Mouse (Mus musculus) adrenal gland, postnatal 4 days (tissue): Measurements from ENCODE around the gene Ptma. TPM values are rescaled to one million over a fixed set of nuclear protein-coding genes. Genes with fewer than 3 reads are reported as not detected.
A peak's percentile ranks its signal among the peaks of the same experiment; 100 is the strongest.

ENCODE experiments used
- DNase-seq, 2 experiments: peaks; one replicate each; pipeline ENCODE4 v3.0.0; 2021 to 2022; ENCODE audit warnings: low spot score in 2 of 2, mixed read lengths in 2 of 2
- total RNA-seq, 2 experiments: library from RNA; stranded (reverse); gene quantifications; 2 replicates each; pipeline ENCODE4 v1.2.3; 2021

Gene Ptma
- total RNA-seq, 2 experiments from 2014 or later: 1,215 to 1,376 TPM

GRCm38 (mm10) chr1:86493783-86494182 is 32.7 kb upstream of the Ptma start:
- no peak for DNase-seq

DNA sequence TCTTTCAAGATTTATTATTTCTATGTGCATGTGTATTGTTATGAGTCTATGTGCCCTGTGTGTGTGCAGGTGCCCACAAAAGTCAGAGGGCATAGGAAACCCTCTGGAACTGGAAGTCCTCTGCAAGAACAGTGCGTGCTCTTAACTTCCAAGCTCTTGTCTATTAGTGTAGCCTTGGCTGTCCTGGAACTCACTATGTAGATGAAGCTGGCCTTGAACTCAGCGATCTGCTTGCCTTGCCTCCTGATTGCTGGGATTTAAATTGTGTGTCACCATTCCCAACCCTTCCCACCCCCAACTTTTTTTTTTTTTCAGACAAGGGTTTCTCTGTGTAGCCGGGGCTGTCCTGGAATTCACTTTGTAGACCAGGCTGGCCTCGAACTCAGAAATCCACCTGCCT is 30.2 kb upstream of the Ptma start:
- no peak for DNase-seq

- DNase-seq: no peak
Measured at GRCm38 (mm10) chr1:86497361-86497760, 29.2 kb upstream of the Ptma start.

- no peak for DNase-seq
Measured at GRCm38 (mm10) chr1:86497986-86498385, 28.5 kb upstream of the Ptma start.

DNA sequence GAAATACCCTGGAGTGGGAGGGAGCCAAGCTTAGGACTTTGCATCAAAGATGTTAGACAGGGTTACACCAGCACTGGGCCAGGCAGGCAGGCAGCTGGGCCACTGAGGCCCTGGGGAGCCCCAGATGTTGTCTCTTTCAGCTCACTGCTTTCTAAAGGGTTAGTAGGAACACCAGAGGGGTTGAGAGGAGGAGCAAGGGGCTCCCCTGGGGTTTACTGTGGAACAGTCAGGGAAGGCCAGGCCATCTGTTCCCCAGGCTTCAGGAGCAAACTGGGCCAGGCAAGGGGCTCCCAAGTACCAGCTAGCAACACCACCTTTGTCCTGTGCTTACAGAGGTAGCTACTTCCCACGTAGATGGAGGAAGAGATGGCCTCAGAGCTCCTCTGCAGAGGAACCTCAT is 27.9 kb upstream of the Ptma start:
- DNase-seq: no peak

GRCm38 (mm10) chr1:86499903-86500302 is 26.6 kb upstream of the Ptma start:
- DNase-seq: no peak

GRCm38 (mm10) chr1:86500681-86501080 is 25.8 kb upstream of the Ptma start:
- no peak for DNase-seq

DNA sequence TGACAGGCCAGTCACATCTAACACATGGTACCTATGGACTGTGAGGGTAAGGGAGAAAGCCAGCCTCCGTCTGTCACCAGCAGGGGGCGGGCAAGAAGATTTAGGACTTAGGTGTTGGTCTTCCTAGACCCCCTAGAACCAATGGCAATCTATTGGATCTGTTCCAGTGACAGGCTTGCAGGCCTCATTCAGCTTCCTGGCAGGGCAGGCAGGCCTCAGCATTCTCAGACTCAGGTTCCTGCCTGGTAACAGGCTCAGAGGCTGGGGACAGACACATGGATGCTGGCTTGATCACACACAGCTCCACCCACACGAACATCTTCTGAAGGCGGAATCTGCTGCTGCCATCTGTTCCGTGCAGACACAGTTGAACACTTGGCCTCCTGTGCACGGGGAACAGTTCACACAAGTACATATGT is 25.4 kb upstream of the Ptma start:
- DNase-seq: no peak

- peak; percentile 82 to 87 for DNase-seq
Measured at GRCm38 (mm10) chr1:86501559-86501958, 25.0 kb upstream of the Ptma start.

GRCm38 (mm10) chr1:86502221-86503048 is 24.1 kb upstream of the Ptma start:
- DNase-seq: no peak

- DNase-seq: no peak
Measured at GRCm38 (mm10) chr1:86503165-86503747, 23.3 kb upstream of the Ptma start.

DNA sequence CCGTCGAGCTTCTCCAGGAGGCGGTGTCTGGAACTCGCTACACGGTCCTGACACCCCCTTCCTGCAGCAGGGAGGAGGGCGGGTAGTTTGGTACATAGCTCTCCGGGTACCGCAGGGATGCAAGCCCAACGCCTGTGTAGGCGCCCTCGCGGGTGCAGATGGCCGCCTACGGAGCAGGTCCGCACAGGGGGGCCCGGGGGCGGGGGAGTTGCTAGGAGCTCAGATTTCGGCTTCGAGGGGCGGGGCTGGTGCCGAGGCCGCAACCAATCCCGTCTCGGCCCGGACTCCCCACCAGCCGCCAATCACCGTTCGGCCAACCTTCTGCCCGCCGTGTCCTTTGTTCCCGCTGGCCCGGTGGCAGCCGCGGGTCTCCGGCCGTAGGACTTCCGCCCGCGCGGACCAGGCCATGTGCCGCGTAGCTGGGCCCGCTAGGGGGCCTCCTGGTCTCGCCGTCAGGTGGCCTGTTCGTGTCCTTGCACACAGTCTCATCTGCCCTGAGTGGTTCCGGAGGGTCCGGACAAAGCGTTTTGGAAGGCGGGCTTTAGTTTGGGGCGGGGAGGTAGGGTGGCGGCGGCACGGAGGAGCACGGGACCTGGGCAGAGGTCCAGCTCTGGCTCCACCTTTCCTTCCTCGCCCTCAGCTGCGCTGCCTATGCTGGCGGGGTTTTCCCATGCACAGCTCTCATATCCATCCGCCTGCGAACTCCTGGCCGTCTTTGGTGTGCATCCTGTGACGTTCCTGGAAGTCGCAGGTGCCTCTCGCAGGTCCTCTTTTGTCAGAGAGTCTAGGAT is 22.4 kb upstream of the Ptma start:
- peak; percentile 89 to 90 for DNase-seq

- no peak for DNase-seq
Measured at GRCm38 (mm10) chr1:86504697-86505421, 21.7 kb upstream of the Ptma start.

DNA sequence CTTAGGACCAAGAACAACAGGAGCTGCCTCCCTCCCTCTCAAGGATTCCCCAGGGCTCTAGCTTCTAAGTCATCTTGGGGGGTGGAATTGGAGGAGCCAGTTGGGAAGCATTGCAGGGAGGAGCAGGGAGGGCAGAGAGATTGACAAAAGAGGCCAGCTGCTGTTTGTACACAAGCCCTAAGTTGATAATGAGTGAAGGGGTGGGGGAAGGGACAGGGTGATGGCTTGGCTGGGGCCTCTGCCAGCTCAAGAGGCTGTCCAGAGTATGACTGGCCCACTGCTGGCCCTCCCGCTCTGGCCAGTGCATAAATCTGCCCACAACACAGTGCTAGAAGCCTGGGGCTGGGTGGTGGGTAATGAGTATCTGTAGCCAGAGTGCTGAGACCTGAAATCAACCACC is 21.1 kb upstream of the Ptma start:
- no peak for DNase-seq

GRCm38 (mm10) chr1:86506420-86506819 is 20.1 kb upstream of the Ptma start:
- no peak for DNase-seq

DNA sequence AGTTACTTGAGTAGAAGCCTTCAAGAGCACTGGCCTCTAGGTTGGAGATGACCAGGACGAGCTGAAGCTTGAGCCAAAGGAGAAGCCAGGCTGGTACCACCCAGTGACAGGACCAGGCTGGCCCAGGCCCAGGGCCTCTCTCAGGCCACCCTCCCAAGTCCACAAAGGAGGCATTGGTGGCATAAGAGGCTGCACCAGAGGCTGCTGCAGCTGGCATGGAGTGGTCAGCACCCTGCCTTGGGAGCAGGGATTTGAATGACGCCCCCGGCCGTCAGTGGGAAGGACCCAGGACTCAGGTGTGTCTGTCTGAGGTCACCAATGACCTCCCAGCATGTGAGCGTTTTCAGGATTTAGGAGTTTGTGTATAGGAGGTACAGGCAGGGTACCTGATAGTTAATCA is 18.7 kb upstream of the Ptma start:
- DNase-seq: no peak

DNA sequence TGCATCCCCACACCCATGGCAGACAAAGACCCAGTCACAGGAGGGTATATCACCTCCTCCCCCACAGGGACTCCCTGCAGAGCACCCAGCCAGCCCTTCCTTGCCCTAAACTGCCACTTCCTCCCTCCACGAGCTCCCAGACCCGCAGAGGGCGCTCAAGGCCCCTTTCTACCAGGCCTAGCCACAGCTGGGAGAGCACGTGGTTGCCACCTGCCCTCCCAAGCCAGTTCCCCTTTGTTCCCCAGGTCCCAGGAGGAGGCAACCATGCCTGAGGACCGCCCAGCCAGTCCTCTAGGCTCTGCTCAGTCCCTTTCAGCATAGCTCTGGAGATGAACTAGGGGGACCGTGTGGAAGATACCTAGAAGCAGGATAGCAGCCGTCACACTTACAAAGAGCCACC is 17.1 kb upstream of the Ptma start:
- DNase-seq: peak; percentile 61 to 78

- no peak for DNase-seq
Measured at GRCm38 (mm10) chr1:86510266-86510665, 16.3 kb upstream of the Ptma start.

- no peak for DNase-seq
Measured at GRCm38 (mm10) chr1:86510676-86511441, 15.7 kb upstream of the Ptma start.

DNA sequence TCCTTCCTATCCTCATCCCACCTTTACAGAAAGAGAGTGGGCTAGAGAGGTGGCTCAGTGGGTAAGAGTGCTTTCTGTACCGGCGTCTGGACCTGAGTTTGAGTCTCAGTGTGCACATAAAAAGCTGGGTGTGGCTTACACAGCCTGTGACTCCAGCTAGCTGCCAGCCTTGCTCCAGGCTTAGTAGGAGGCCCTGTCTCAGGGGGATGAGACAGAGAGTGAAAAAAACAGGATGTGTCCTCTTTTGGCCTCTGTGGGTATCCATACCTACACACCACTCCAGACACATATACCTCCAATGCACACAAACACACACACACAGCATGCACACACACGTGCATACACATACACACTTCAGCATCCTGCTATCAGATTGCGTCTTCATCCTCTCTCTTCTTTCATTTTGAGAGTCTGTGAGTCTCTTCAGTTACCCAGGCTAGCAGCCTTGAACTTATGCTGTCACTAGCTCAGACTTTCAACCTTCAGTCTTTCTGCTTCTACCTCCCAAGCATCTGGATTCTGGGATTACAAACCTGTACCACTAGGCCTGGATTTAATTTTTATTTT is 14.3 kb upstream of the Ptma start:
- DNase-seq: no peak
